Mouse (Mus musculus): Measurements from ENCODE around the gene Egfl6. TPM values are rescaled to one million over a fixed set of nuclear protein-coding genes. Genes with fewer than 3 reads are reported as not detected.
"Not testable (repeated sequence)": the region's sequence is repeated elsewhere in the genome, so short reads cannot be mapped to it uniquely, and the experiment has no call there.

Gene Egfl6
- polyA plus RNA-seq, 1 experiment from 2014 or later = 14.6 TPM

- no peak overlapping the region for H3K4me3 ChIP-seq (ENCODE audit: low read depth, low read length)
- no peak overlapping the region for H3K27ac ChIP-seq (ENCODE audit: low read length)
- 43% methylated on average over 6 of the region's 6 CpGs for WGBS
- H3K9me3 ChIP-seq (ENCODE audit: control insufficient read depth, low read depth, low read length) = no peaks in the 10 kb centered on the region
- H3K4me1 ChIP-seq (ENCODE audit: control insufficient read depth, insufficient read depth, low read length) = no peaks in the 10 kb centered on the region
- no peaks in the 10 kb centered on the region for H3K36me3 ChIP-seq (ENCODE audit: control insufficient read depth, insufficient read depth, low read length)
- ATAC-seq (ENCODE audit: insufficient number of reproducible peaks, insufficient read depth, low FRiP score, low read depth) = no peak
- H3K27me3 ChIP-seq (ENCODE audit: control insufficient read depth, insufficient read depth, low read length) = no peaks in the 10 kb centered on the region
- no peak overlapping the region for H3K4me2 ChIP-seq (replicated peaks; ENCODE audit: low read depth, low read length)
- no peak overlapping the region for H3K9ac ChIP-seq (replicated peaks; ENCODE audit: low read depth, low read length)
Measured at GRCm38 (mm10) chrX:166531671-166532070, 53.8 kb downstream of the Egfl6 start.

- Histone ChIP-seq H3K9me3 (ENCODE audit: control insufficient read depth, low read depth, low read length) (no peaks in the 10 kb centered on the region), H3K27ac (ENCODE audit: low read length) (no peak overlapping the region), H3K4me1 (ENCODE audit: control insufficient read depth, insufficient read depth, low read length) (no peaks in the 10 kb centered on the region), H3K4me2 (replicated peaks; ENCODE audit: low read depth, low read length) (no peak overlapping the region), H3K27me3 (ENCODE audit: control insufficient read depth, insufficient read depth, low read length) (no peaks in the 10 kb centered on the region), H3K9ac (replicated peaks; ENCODE audit: low read depth, low read length) (no peak overlapping the region), H3K4me3 (ENCODE audit: low read depth, low read length) (no peak overlapping the region), H3K36me3 (ENCODE audit: control insufficient read depth, insufficient read depth, low read length) (no peaks in the 10 kb centered on the region)
- WGBS = 81% methylated on average over 3 of the region's 3 CpGs
- no peak for ATAC-seq (ENCODE audit: insufficient number of reproducible peaks, insufficient read depth, low FRiP score, low read depth)
Measured at GRCm38 (mm10) chrX:166528126-166528525, 57.4 kb downstream of the Egfl6 start.

- Histone ChIP-seq H3K27ac (ENCODE audit: low read length) (no peak overlapping the region), H3K4me3 (ENCODE audit: low read depth, low read length) (no peak overlapping the region), H3K27me3 (ENCODE audit: control insufficient read depth, insufficient read depth, low read length) (no peaks in the 10 kb centered on the region), H3K9ac (replicated peaks; ENCODE audit: low read depth, low read length) (no peak overlapping the region), H3K4me2 (replicated peaks; ENCODE audit: low read depth, low read length) (no peak overlapping the region), H3K4me1 (ENCODE audit: control insufficient read depth, insufficient read depth, low read length) (no peaks in the 10 kb centered on the region), H3K36me3 (ENCODE audit: control insufficient read depth, insufficient read depth, low read length) (no peaks in the 10 kb centered on the region), H3K9me3 (ENCODE audit: control insufficient read depth, low read depth, low read length) (no peaks in the 10 kb centered on the region)
- no peak for ATAC-seq (ENCODE audit: insufficient number of reproducible peaks, insufficient read depth, low FRiP score, low read depth)
- WGBS = 79% methylated on average over 2 of the region's 2 CpGs
Measured at GRCm38 (mm10) chrX:166525637-166526315, 59.7 kb downstream of the Egfl6 start.

DNA sequence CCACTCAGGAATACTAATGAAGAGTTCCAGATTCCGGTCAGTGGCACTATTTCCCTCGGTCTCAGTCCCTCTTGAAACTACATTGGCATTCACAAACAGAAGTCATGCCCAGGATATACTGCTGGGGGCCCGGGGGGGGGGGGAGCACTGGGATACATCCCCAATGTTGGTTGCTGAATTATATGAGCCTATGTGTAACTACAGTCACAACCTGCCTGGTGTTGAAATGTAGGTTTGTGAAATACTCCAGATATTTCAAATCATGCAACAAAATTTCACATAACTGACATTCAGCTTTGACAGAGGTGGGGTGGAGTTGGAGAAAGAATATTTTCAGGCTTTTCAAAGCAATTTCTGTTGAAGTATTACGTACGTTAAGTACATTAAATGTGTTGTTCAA is 64.7 kb downstream of the Egfl6 start:
- Histone ChIP-seq H3K4me2 (replicated peaks; ENCODE audit: low read depth, low read length) (no peak overlapping the region), H3K9ac (replicated peaks; ENCODE audit: low read depth, low read length) (no peak overlapping the region), H3K4me3 (ENCODE audit: low read depth, low read length) (no peak overlapping the region), H3K36me3 (ENCODE audit: control insufficient read depth, insufficient read depth, low read length) (no peaks in the 10 kb centered on the region), H3K9me3 (ENCODE audit: control insufficient read depth, low read depth, low read length) (no peaks in the 10 kb centered on the region), H3K27ac (ENCODE audit: low read length) (no peak overlapping the region), H3K27me3 (ENCODE audit: control insufficient read depth, insufficient read depth, low read length) (no peaks in the 10 kb centered on the region), H3K4me1 (ENCODE audit: control insufficient read depth, insufficient read depth, low read length) (0 out of 2 replicates have a peak, but pooled peaks cover 4% of the 10 kb centered on the region)
- WGBS = 81% methylated on average over 5 of the region's 5 CpGs
- ATAC-seq (ENCODE audit: insufficient number of reproducible peaks, insufficient read depth, low FRiP score, low read depth) = no peak

- no peak for ATAC-seq (ENCODE audit: insufficient number of reproducible peaks, insufficient read depth, low FRiP score, low read depth)
Measured at GRCm38 (mm10) chrX:166518345-166518744, 67.2 kb downstream of the Egfl6 start, which contains the start of gene Tceanc. Gene Tceanc, minus strand, starts transcription at chrX:166518567.

DNA sequence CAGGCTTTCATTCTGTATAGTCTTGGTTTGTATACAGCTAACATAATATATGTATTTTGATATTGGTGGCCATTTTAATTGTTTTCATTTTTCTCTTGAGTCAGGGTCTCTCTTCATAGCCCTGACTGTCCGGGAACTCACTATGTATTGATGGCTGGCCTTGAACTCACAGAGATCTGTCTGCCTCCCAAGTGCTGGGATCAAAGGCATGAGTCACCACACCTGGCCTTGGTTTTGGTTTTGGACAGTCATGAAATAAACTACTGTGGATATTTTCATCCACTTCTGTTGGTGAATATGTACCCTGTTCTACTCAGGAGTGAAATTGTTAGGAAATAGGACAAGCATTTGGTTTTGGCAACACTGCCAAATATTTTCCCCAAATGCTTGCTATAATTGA is 68.9 kb downstream of the Egfl6 start:
- H3K9ac ChIP-seq (replicated peaks; ENCODE audit: low read depth, low read length) = no peak overlapping the region
- no peak overlapping the region for H3K4me2 ChIP-seq (replicated peaks; ENCODE audit: low read depth, low read length)
- H3K36me3 ChIP-seq (ENCODE audit: control insufficient read depth, insufficient read depth, low read length) = no peaks in the 10 kb centered on the region
- H3K4me3 ChIP-seq (ENCODE audit: low read depth, low read length) = no peak overlapping the region
- no peak for ATAC-seq (ENCODE audit: insufficient number of reproducible peaks, insufficient read depth, low FRiP score, low read depth)
- no peaks in the 10 kb centered on the region for H3K27me3 ChIP-seq (ENCODE audit: control insufficient read depth, insufficient read depth, low read length)
- WGBS = 71% methylated on average over 1 of the region's 1 CpGs
- 0 out of 2 replicates have a peak, but pooled peaks cover 4% of the 10 kb centered on the region for H3K4me1 ChIP-seq (ENCODE audit: control insufficient read depth, insufficient read depth, low read length)
- H3K27ac ChIP-seq (ENCODE audit: low read length) = no peak overlapping the region
- no peaks in the 10 kb centered on the region for H3K9me3 ChIP-seq (ENCODE audit: control insufficient read depth, low read depth, low read length)

More at GRCm38 (mm10) chrX:166518345-166518744, 67.2 kb downstream of the Egfl6 start, which contains the start of gene Tceanc:
- Histone ChIP-seq H3K27me3 (ENCODE audit: control insufficient read depth, insufficient read depth, low read length) (no peaks in the 10 kb centered on the region), H3K27ac (ENCODE audit: low read length) (no peak within 1 kb of the TSS), H3K9me3 (ENCODE audit: control insufficient read depth, low read depth, low read length) (no peaks in the 10 kb centered on the region), H3K4me1 (ENCODE audit: control insufficient read depth, insufficient read depth, low read length) (0 out of 2 replicates have a peak, but pooled peaks cover 4% of the 10 kb centered on the region), H3K4me2 (replicated peaks; ENCODE audit: low read depth, low read length) (no peak within 1 kb of the TSS), H3K9ac (replicated peaks; ENCODE audit: low read depth, low read length) (no peak within 1 kb of the TSS), H3K4me3 (ENCODE audit: low read depth, low read length) (no peak within 1 kb of the TSS), H3K36me3 (ENCODE audit: control insufficient read depth, insufficient read depth, low read length) (no peaks in the 10 kb centered on the region)
- WGBS = 57% methylated on average over 16 of the region's 16 CpGs

GRCm38 (mm10) chrX:166515923-166516322 is 69.6 kb downstream of the Egfl6 start:
- Histone ChIP-seq H3K4me1 (ENCODE audit: control insufficient read depth, insufficient read depth, low read length) (0 out of 2 replicates have a peak, but pooled peaks cover 4% of the 10 kb centered on the region), H3K27ac (ENCODE audit: low read length) (no peak overlapping the region), H3K36me3 (ENCODE audit: control insufficient read depth, insufficient read depth, low read length) (no peaks in the 10 kb centered on the region), H3K9ac (replicated peaks; ENCODE audit: low read depth, low read length) (no peak overlapping the region), H3K4me3 (ENCODE audit: low read depth, low read length) (no peak overlapping the region), H3K4me2 (replicated peaks; ENCODE audit: low read depth, low read length) (no peak overlapping the region), H3K9me3 (ENCODE audit: control insufficient read depth, low read depth, low read length) (no peaks in the 10 kb centered on the region), H3K27me3 (ENCODE audit: control insufficient read depth, insufficient read depth, low read length) (no peaks in the 10 kb centered on the region)
- 84% methylated on average over 3 of the region's 3 CpGs for WGBS
- no peak for ATAC-seq (ENCODE audit: insufficient number of reproducible peaks, insufficient read depth, low FRiP score, low read depth)

- not testable (repeated sequence) for H3K27ac ChIP-seq (ENCODE audit: low read length); H3K27me3 ChIP-seq (ENCODE audit: control insufficient read depth, insufficient read depth, low read length); H3K9me3 ChIP-seq (ENCODE audit: control insufficient read depth, low read depth, low read length); ATAC-seq (ENCODE audit: insufficient number of reproducible peaks, insufficient read depth, low FRiP score, low read depth); H3K4me1 ChIP-seq (ENCODE audit: control insufficient read depth, insufficient read depth, low read length); H3K36me3 ChIP-seq (ENCODE audit: control insufficient read depth, insufficient read depth, low read length); H3K9ac ChIP-seq (replicated peaks; ENCODE audit: low read depth, low read length); H3K4me2 ChIP-seq (replicated peaks; ENCODE audit: low read depth, low read length); H3K4me3 ChIP-seq (ENCODE audit: low read depth, low read length)
- 30% methylated on average over 12 of the region's 12 CpGs for WGBS
Measured at GRCm38 (mm10) chrX:166514035-166514434, 71.5 kb downstream of the Egfl6 start.

- no peak overlapping the region for H3K4me2 ChIP-seq (replicated peaks; ENCODE audit: low read depth, low read length)
- H3K27ac ChIP-seq (ENCODE audit: low read length) = no peak overlapping the region
- H3K4me3 ChIP-seq (ENCODE audit: low read depth, low read length) = no peak overlapping the region
- H3K9me3 ChIP-seq (ENCODE audit: control insufficient read depth, low read depth, low read length) = no peaks in the 10 kb centered on the region
- H3K27me3 ChIP-seq (ENCODE audit: control insufficient read depth, insufficient read depth, low read length) = no peaks in the 10 kb centered on the region
- 87% methylated on average over 4 of the region's 4 CpGs for WGBS
- no peaks in the 10 kb centered on the region for H3K4me1 ChIP-seq (ENCODE audit: control insufficient read depth, insufficient read depth, low read length)
- no peak for ATAC-seq (ENCODE audit: insufficient number of reproducible peaks, insufficient read depth, low FRiP score, low read depth)
- no peak overlapping the region for H3K9ac ChIP-seq (replicated peaks; ENCODE audit: low read depth, low read length)
- no peaks in the 10 kb centered on the region for H3K36me3 ChIP-seq (ENCODE audit: control insufficient read depth, insufficient read depth, low read length)
Measured at GRCm38 (mm10) chrX:166512071-166512470, 73.4 kb downstream of the Egfl6 start.
